Mouse (Mus musculus) liver, postnatal 0 days (tissue): ENCODE data around the gene Ltb.

Experiments used
- CTCF ChIP-seq: sonication (generic); IDR thresholded peaks from 2 replicates; pipeline ENCODE4 v1.5.1; 2016; ENCODE audit warnings: antibody characterized with exemption, low read depth
- EP300 ChIP-seq: IDR thresholded peaks from 2 replicates; pipeline ENCODE4 v1.6.1; 2016; ENCODE audit warnings: antibody characterized with exemption, low read depth, mild to moderate bottlenecking

GRCm38 (mm10) chr17:35194844-35195630, 798 bp downstream of the Ltb start:
- TF ChIP-seq CTCF (no peak), EP300 (no peak)
